Mouse (Mus musculus) intestine, embryonic 15.5 days (tissue): ENCODE measurements around the gene S100a5. TPM values are rescaled to one million over a fixed set of nuclear protein-coding genes. Genes with fewer than 3 reads are reported as not detected.

Experiments used
- ATAC-seq: fragments of 200-750 bp; cut with Nextera tagmentation; 2 replicates; pipeline ENCODE4 v1.8.0; 2017; ENCODE audit warnings: moderate TSS enrichment, moderate library complexity
- H3K27ac ChIP-seq: fragments of 300-500 bp; sonication (generic); 2 replicates; pipeline ENCODE4 v1.5.1; 2015; ENCODE audit warnings: mild to moderate bottlenecking, inconsistent platforms
- H3K27me3 ChIP-seq: fragments of 300-500 bp; sonication (generic); replicated peaks from 2 replicates; pipeline ENCODE4 v1.6.1; 2015; ENCODE audit warnings: inconsistent platforms
- H3K36me3 ChIP-seq: fragments of 300-500 bp; sonication (generic); 2 replicates; pipeline ENCODE4 v1.6.1; 2015; ENCODE audit warnings: inconsistent platforms
- H3K4me1 ChIP-seq: fragments of 300-500 bp; sonication (generic); replicated peaks from 2 replicates; pipeline ENCODE4 v1.6.1; 2015; ENCODE audit warnings: inconsistent platforms
- H3K4me2 ChIP-seq: fragments of 300-500 bp; sonication (generic); replicated peaks from 2 replicates; pipeline ENCODE4 v1.6.1; 2015; ENCODE audit warnings: mild to moderate bottlenecking, inconsistent platforms
- H3K4me3 ChIP-seq: fragments of 300-500 bp; sonication (generic); replicated peaks from 2 replicates; pipeline ENCODE4 v1.5.1; 2015; ENCODE audit warnings: inconsistent platforms
- H3K9ac ChIP-seq: fragments of 300-500 bp; sonication (generic); 2 replicates; pipeline ENCODE4 v1.6.1; 2015; ENCODE audit warnings: inconsistent platforms
- H3K9me3 ChIP-seq: fragments of 300-500 bp; sonication (generic); 2 replicates; pipeline ENCODE4 v1.6.1; 2016; ENCODE audit warnings: inconsistent platforms
- WGBS: fragments of 180-500 bp; shearing (Covaris S2); methylation state at CpG from one replicate; pipeline ENCODE4 v1.1.7; 2015; 5-methylcytosine and 5-hydroxymethylcytosine counted together
- polyA plus RNA-seq: library from polyadenylated mRNA; unstranded; fragments of >200 nt; fragmentation: Nextera tagmentation; extraction: Ambion mirVana; gene quantifications from 2 replicates; pipeline ENCODE4 v1.2.1, GENCODE M21; 2015

S100a5 gene
- polyA plus RNA-seq, 1 experiment from 2014 or later = 15.0 TPM

DNA sequence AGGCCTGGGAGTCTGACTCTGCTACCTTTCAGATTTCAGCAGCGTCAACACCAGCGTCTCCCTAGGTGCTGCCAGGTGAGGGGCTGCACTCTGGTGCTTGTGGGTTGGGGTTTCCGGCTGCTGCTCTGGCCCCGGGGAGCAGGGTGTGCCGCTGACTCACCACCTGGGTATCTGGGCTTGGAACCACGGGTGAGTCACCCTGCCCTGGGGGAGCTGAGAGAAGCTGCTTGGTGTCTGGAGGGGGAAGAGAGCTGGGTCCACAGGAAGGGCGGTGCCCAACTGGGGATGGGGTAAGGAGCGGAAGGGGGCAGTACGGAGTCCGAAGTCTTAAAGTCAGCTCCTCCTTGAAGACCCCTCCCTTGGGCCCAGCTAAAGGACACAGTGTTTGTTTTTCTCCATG, 21.4 kb upstream of the S100a5 start:
- Histone ChIP-seq H3K9me3 (no peaks in the 10 kb centered on the region), H3K4me3 (no peak overlapping the region), H3K9ac (no peak overlapping the region), H3K36me3 (no peaks in the 10 kb centered on the region), H3K4me1 (peaks cover 26% of the 10 kb centered on the region), H3K4me2 (no peak overlapping the region), H3K27ac (peak overlapping the region; percentile 82), H3K27me3 (no peaks in the 10 kb centered on the region)
- peak; percentile 91 for ATAC-seq
- WGBS = 42% methylated on average over 10 of the region's 10 CpGs

DNA sequence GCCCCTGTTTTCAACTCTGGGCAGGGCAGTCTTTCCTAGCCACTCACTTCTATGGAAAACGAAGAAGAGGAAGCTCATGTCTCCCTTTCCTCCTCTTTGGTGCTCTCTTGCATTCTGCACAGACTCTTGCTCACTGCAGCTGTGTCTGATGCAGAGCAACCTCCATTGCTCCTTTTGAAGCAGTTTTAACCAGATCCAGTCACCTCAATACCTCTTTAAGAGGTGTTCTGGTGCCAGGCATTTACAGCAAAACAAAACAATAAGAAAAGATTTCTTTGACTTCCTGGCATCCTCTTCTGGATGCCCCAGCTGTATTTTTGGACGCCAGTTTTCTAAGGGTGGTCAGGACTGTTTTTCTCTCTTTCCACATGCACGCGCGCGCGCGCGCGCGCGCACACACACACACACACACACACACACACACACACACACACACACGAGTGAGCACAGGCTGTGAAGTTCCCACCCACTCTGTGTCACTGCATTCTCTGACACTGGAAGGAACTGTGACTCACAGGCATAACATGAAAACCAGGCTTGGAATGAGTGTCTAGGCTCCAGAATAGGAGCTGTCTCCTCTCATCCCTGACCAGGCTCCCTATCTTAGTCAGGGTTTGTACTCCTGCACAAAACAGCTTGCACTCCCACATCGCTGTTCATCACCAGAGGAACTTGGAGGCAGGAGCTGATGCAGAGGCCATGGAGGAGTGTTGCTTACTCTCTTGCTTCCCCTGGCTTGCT, 20.8 kb upstream of the S100a5 start:
- H3K9ac ChIP-seq = no peak overlapping the region
- H3K4me2 ChIP-seq = no peak overlapping the region
- no peaks in the 10 kb centered on the region for H3K36me3 ChIP-seq
- peaks cover 26% of the 10 kb centered on the region for H3K4me1 ChIP-seq
- H3K4me3 ChIP-seq = no peak overlapping the region
- WGBS = 79% methylated on average over 14 of the region's 14 CpGs
- no peaks in the 10 kb centered on the region for H3K9me3 ChIP-seq
- no peak for ATAC-seq
- peak overlapping the region; percentile 82 for H3K27ac ChIP-seq
- no peaks in the 10 kb centered on the region for H3K27me3 ChIP-seq

DNA sequence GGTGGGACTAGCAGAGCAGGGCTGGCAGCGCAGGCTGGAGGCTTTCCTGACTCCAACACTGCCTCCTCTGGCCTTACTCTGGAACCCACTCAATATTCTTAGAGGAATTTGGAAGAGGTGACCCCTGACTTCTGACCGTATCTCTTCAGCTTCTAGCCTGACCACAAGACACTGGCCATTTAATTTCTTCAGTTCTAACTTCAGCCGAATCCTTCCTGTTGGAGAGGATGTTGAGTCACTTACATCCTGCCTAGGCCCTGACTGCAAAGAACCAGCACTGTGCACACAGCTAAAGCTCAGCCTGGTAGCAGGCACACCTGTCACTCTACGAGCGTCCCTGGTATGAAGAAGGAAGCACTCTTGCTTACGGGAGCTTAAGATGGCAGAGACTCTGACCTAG, 18.9 kb upstream of the S100a5 start:
- no peak overlapping the region for H3K4me3 ChIP-seq
- no peak for ATAC-seq

DNA sequence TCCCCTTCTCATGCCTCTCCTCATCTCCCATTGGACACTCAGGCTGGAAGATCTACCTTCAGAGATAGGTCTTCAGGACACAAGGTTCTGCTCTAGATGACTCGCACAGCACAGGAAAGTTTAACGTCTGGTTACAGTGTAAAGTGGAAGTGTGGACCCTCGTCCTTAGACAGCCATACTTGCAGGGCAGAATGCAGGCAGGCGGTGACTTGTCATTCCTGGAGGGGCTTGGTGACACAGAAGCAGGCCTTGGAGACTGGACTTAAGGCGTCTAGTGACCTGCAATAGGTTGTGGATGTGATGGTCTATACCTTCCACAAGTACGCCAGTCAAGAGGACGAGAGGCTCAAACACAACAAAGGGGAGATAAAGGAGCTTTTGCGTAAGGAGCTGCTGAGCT, 18.4 kb upstream of the S100a5 start, which contains the start of gene S100a2:
TSS of gene S100a2 (plus strand) at position 301 of the 400 bp plus-strand sequence.
- Histone ChIP-seq H3K4me1 (peaks cover 12% of the 10 kb centered on the region), H3K4me2 (no peak within 1 kb of the TSS), H3K4me3 (no peak within 1 kb of the TSS), H3K9me3 (no peaks in the 10 kb centered on the region), H3K9ac (no peak within 1 kb of the TSS), H3K27me3 (no peaks in the 10 kb centered on the region), H3K27ac (no peak within 1 kb of the TSS), H3K36me3 (no peaks in the 10 kb centered on the region)
- WGBS = 89% methylated on average over 8 of the region's 8 CpGs
- ATAC-seq = no peak

More for the DNA sequence above, 18.9 kb upstream of the S100a5 start:
- no peak overlapping the region for H3K9ac ChIP-seq
- no peak overlapping the region for H3K27ac ChIP-seq
- WGBS = 76% methylated on average over 6 of the region's 6 CpGs
- peaks cover 14% of the 10 kb centered on the region for H3K4me1 ChIP-seq
- no peak overlapping the region for H3K4me2 ChIP-seq
- H3K36me3 ChIP-seq = no peaks in the 10 kb centered on the region
- H3K27me3 ChIP-seq = no peaks in the 10 kb centered on the region
- H3K9me3 ChIP-seq = no peaks in the 10 kb centered on the region

DNA sequence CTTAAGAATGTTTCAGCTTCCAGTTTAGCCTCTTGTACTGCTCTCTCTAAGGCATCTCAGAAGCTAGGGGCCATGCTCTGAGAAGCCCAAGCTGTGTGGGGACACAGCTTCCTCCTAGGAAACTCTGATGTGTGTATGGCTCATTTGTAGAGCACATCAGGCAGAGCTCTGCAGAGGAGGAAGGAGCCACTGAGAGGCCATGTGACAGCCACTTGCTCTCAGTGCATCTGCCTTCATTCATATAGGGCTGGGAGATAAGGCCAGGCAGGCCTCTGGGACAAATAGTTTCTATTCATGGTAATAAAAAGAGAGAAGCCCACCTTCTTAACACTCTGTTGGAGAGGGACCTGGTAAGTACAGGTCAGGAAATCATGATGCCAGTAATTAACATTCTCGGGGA, 13.9 kb upstream of the S100a5 start:
- Histone ChIP-seq H3K4me1 (no peaks in the 10 kb centered on the region), H3K27ac (no peak overlapping the region), H3K36me3 (no peaks in the 10 kb centered on the region), H3K4me2 (no peak overlapping the region), H3K9ac (no peak overlapping the region), H3K9me3 (no peaks in the 10 kb centered on the region), H3K27me3 (no peaks in the 10 kb centered on the region), H3K4me3 (no peak overlapping the region)
- 79% methylated on average over 1 of the region's 1 CpGs for WGBS
- no peak for ATAC-seq

DNA sequence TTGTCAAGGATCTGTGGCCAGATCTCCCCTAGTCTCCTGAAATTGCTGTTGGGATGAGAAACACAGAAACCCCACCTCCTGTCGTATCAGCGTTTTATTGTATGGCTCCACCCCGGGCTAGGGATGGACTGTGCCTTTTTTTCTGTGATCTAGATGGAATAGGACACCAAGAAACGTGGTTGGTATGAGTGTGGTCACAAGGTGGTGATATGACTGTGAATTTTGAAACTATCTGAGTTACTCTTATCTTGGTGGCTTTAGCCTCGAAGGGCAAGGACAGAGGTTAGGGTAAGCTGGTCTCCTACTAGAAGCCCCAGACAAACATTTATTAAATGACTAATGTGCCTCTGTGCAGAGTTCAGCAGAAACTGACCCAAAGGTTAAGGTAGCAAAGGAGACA, 12.8 kb upstream of the S100a5 start:
- H3K9me3 ChIP-seq = no peaks in the 10 kb centered on the region
- no peak overlapping the region for H3K4me2 ChIP-seq
- H3K4me1 ChIP-seq = no peaks in the 10 kb centered on the region
- WGBS = 52% methylated on average over 5 of the region's 5 CpGs
- H3K36me3 ChIP-seq = no peaks in the 10 kb centered on the region
- peak; percentile 60; the same call in 1 of the 2 replicates for ATAC-seq
- no peaks in the 10 kb centered on the region for H3K27me3 ChIP-seq
- no peak overlapping the region for H3K27ac ChIP-seq
- H3K9ac ChIP-seq = no peak overlapping the region
- no peak overlapping the region for H3K4me3 ChIP-seq

DNA sequence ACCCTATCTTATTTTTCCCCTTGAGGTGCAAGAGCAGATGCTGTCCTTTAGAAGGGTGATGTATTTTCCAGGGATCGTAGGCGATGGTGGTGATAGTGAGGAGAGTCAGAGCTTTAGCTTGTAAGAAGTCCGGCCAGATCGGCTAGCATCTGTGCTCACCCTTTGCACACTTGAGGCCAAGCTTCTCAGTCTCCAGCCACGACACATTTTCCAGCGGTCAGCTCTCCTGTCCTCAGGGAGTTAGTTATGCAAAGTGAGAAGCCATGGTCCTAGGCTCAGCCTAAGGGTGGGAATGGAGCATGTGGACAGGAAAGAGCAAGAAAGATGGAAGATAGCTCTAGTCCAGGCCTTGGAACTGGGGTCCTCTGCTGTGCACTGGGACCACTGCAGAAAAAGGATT, 11.5 kb upstream of the S100a5 start:
- no peak overlapping the region for H3K27ac ChIP-seq
- H3K4me3 ChIP-seq = no peak overlapping the region
- no peaks in the 10 kb centered on the region for H3K27me3 ChIP-seq
- no peaks in the 10 kb centered on the region for H3K4me1 ChIP-seq
- no peak for ATAC-seq
- no peaks in the 10 kb centered on the region for H3K36me3 ChIP-seq
- H3K9me3 ChIP-seq = no peaks in the 10 kb centered on the region
- H3K4me2 ChIP-seq = no peak overlapping the region
- 89% methylated on average over 6 of the region's 6 CpGs for WGBS
- no peak overlapping the region for H3K9ac ChIP-seq

DNA sequence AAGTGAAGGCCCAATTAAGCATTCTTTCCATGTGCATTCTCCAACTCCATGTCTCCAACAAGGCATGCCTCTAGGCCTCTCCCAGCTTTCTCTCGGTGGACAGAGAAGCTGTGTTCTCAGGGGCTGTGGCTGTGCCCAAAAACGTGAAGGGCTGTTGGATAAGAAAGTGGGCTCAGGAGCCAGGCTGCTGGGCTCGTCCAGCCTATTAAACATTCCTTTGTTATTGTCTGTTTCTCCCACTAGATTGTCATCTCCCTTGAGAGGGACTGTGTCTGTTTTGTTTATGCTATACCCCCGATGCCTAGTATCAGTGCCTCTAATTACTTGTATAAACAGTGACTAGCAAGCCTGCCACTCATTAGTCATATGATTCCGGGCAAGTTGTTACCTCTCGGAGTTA, 10.6 kb upstream of the S100a5 start:
- WGBS = 31% methylated on average over 6 of the region's 6 CpGs
- Histone ChIP-seq H3K27ac (no peak overlapping the region), H3K4me1 (no peaks in the 10 kb centered on the region), H3K4me3 (no peak overlapping the region), H3K27me3 (no peaks in the 10 kb centered on the region), H3K9ac (no peak overlapping the region), H3K9me3 (no peaks in the 10 kb centered on the region), H3K36me3 (no peaks in the 10 kb centered on the region), H3K4me2 (no peak overlapping the region)
- ATAC-seq = no peak

DNA sequence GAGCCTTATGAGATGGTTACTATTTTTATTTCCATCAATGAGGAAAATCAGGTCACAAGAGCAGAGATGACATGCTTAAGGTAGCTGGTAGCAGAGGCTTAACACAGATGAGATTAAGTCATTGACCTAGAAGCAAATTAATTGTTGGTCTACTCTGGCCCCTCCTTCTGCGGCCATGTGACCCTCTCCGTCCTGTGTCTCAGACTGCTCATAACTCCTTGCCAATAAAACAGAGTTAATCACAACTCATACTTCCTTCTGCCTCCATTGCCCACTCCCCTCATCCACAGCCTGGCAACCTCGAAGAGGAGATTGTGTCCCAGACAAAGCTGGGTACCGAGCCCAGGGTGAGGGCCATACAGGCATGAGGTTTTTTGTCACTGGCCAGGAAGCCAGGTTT, 10.1 kb upstream of the S100a5 start:
- H3K4me2 ChIP-seq = no peak overlapping the region
- H3K9me3 ChIP-seq = no peaks in the 10 kb centered on the region
- H3K4me3 ChIP-seq = no peak overlapping the region
- H3K27me3 ChIP-seq = no peaks in the 10 kb centered on the region
- no peak for ATAC-seq
- H3K4me1 ChIP-seq = no peaks in the 10 kb centered on the region
- WGBS = 69% methylated on average over 4 of the region's 4 CpGs
- H3K36me3 ChIP-seq = no peaks in the 10 kb centered on the region
- no peak overlapping the region for H3K27ac ChIP-seq
- H3K9ac ChIP-seq = no peak overlapping the region

DNA sequence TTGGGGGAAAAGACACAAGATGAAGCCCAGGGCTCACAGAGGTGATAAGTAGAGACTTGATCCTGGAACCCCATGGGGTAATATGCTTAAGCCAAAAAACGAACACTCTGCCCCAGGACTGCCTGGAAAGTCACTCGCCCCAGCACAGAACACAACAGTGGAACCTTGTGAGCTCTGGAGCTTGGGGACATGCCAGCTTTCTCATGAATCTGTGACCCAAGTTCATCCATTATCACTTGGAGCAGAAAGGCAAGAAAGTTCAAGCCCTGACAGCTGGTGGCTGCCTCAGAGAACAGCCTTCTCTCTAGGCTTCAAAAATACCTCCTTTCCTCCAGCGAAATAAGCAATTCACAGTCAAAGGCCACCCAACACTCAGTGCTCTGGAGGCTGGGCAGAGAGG, 8.9 kb upstream of the S100a5 start:
- H3K4me1 ChIP-seq = peaks cover 8% of the 10 kb centered on the region
- H3K27me3 ChIP-seq = no peaks in the 10 kb centered on the region
- H3K36me3 ChIP-seq = no peaks in the 10 kb centered on the region
- no peak for ATAC-seq
- WGBS = 77% methylated on average over 3 of the region's 3 CpGs
- no peak overlapping the region for H3K27ac ChIP-seq
- no peak overlapping the region for H3K4me3 ChIP-seq
- H3K9ac ChIP-seq = no peak overlapping the region
- no peak overlapping the region for H3K4me2 ChIP-seq
- no peaks in the 10 kb centered on the region for H3K9me3 ChIP-seq

DNA sequence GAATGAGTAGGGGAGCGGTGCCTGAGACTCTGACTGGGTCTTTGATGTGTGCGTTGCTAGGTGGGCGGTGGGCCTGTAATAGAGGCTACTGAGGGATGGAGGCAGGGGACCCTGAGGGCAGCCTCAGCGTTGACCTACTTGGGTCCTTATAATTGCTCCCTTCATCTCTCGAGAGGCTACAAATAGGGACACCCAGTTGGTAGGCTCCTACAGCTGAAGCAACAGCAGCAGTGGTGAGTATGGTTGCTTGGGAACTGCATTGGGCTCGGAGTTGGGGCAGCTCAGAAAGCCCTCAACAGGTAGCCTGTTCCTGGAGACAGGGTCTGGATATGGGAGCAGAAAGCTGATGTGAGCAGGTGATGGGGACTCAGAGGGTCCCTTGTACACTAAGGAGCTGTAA, 8.3 kb upstream of the S100a5 start:
- no peak overlapping the region for H3K4me2 ChIP-seq
- H3K27ac ChIP-seq = no peak overlapping the region
- H3K9ac ChIP-seq = no peak overlapping the region
- no peaks in the 10 kb centered on the region for H3K9me3 ChIP-seq
- H3K4me3 ChIP-seq = no peak overlapping the region
- peaks cover 14% of the 10 kb centered on the region for H3K4me1 ChIP-seq
- 81% methylated on average over 6 of the region's 6 CpGs for WGBS
- no peak for ATAC-seq
- H3K27me3 ChIP-seq = no peaks in the 10 kb centered on the region
- no peaks in the 10 kb centered on the region for H3K36me3 ChIP-seq

DNA sequence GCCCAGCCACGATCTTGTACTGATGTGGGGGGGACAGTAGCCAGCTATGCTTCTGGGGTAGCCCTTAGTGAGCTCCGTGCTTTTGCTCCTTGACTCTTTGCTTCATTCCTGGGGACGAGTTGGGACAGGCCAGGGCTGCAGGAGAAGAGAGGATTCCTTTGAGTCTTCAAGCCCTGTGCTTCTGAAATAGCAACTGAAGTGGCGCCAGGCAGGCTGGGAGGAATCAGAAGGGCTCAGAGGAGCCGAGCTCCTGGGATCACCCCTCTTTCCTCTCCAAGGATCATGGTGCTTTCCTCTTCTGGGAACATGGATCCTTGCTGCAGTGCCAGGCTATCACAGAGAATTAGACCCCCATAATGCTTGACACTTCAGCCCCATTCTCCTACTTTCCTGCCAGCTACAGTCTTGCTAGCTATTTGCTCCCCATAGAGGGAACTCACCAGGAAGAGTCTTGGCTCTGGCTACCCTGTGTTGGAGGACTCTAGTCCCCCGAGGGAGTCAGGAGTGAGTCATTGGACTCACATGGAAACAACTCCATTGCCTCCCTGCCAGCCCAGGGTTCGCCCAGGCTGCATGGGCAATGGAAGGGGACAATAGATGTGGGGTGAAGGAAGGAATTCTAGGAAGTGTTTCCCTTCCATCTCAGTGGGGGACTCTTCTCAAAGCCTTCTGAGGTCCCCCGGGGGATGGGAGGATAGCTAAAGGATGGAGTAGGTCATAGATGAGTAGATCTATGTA, 7.7 kb upstream of the S100a5 start:
- H3K4me1 ChIP-seq = peaks cover 15% of the 10 kb centered on the region
- WGBS = 77% methylated on average over 8 of the region's 8 CpGs
- H3K9ac ChIP-seq = no peak overlapping the region
- H3K4me2 ChIP-seq = no peak overlapping the region
- no peak overlapping the region for H3K27ac ChIP-seq
- H3K36me3 ChIP-seq = no peaks in the 10 kb centered on the region
- no peaks in the 10 kb centered on the region for H3K9me3 ChIP-seq
- H3K4me3 ChIP-seq = no peak overlapping the region
- H3K27me3 ChIP-seq = no peaks in the 10 kb centered on the region
- no peak for ATAC-seq
